Mouse (Mus musculus) testis, postnatal 14 days (tissue): Measurements from ENCODE around the gene Frmd4b.
A peak's percentile ranks its signal among the peaks of the same experiment; 100 is the strongest.

Source experiments
- DNase-seq: peaks from one replicate; pipeline ENCODE4 v3.0.0; 2021; ENCODE audit warnings: low spot score

Gene Frmd4b

DNA sequence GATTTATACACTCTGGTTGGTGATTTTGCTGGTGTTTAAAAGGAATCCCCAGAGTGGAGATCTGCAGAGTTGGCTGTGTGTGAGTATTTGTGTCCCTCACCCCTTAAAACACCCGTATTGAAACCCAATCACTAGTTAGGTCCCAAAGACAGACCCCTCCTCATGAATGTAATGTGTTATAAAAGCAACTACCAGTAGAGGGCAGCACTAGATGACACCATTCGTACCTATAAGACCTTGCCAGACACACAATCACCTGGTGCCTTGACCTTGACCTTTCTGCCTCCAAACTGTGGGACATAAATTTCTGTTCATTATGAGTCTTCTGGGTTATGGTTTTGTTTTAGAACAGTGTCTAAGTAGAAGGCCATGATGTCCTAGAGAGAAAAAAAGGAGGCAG is 96.8 kb downstream of the Frmd4b start:
- no peak for DNase-seq

DNA sequence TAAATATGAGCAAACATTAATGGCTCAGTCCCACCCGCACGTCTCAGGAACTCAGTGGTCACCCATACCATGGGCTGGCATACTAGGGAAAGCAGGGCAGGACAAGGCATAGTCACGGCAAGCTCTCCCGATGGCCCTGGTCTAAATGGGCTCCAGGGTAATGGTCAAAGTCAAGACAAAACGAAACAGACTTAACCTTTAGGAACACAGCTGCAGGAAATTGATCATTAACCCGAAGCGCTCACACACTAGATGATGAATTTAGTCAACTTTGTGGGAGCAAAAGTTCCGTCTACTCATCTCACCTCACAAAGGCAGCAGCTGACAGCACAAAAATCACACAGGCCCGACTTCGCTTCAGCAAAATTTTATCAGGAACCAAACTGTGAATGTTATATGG is 97.8 kb downstream of the Frmd4b start:
- no peak for DNase-seq

GRCm38 (mm10) chr6:97518467-97518866 is 98.9 kb downstream of the Frmd4b start:
- no peak for DNase-seq

GRCm38 (mm10) chr6:97517616-97518235 is 99.6 kb downstream of the Frmd4b start:
- no peak for DNase-seq

GRCm38 (mm10) chr6:97516941-97517340 is 100.4 kb downstream of the Frmd4b start:
- DNase-seq, result no peak

- DNase-seq, result no peak
Observed at GRCm38 (mm10) chr6:97510771-97511170, 106.6 kb downstream of the Frmd4b start.

DNA sequence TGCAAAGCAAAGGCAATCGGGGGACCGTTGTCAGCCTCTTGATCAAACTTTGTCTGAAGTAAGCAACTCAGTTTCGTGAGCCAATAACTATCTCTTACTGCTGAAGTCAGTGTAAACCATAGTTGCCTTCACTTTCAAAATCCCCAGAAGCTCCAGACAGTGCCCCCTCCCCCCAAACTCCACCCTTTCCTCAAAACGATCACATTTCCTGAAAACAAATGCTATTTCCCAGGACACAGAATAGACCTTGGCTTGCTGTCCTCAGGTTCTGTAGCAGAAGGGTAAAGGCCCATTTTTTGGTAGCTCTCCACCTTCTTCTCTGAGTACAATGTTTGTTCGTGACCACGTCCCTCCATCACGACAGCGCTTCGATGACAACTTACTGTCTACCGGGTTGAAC is 107.9 kb downstream of the Frmd4b start:
- no peak for DNase-seq

DNA sequence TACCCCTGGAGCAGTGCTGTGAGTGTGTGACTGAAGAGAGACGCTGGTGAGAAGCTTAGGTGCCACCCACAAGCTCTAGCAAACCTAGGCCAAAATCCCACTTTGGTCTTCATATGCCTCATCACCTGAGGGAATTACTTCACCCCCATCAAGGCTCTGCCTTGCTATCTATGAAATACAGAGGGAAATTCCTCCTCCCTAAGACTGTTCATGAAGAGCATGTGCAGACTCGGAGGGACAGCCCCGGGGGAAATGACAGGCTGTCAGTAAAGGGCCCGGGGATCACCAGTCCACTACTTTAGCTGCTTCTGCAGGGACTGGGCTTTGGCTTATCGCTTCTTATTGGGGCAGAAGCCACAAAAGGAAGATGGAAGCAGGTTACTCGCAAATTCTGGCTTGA is 108.9 kb downstream of the Frmd4b start:
- no peak for DNase-seq

- no peak for DNase-seq
Observed at GRCm38 (mm10) chr6:97507893-97508292, 109.4 kb downstream of the Frmd4b start.

DNA sequence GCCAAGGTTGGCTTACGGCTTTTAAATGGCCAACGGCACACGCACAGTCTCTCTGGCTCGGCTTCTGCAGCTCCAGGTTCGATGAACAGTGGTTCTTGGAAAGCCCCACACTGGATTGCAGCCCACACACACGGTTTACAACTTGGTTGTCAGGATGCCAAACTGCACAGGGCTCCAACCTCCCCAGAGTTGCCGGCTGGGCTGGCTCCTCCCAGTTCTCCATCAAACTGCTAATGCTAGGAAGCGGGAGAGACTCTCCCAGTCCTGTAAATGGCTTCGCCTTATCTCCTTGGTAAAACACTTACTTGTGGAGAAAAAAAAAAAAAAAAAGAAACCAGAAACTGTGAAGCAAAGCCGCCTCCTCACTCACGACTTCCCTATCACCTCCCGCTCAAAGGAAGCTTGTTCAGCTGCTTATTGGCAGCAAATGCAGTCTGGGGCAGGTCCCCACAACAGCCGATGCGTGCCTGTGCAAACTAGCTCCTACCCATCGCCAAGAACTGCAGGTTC is 111.1 kb downstream of the Frmd4b start:
- peak; percentile 56 for DNase-seq

- DNase-seq, result no peak
Observed at GRCm38 (mm10) chr6:97504673-97505072, 112.7 kb downstream of the Frmd4b start.

- no peak for DNase-seq
Observed at GRCm38 (mm10) chr6:97501000-97501399, 116.3 kb downstream of the Frmd4b start.

GRCm38 (mm10) chr6:97500246-97500645 is 117.1 kb downstream of the Frmd4b start:
- DNase-seq, result no peak

DNA sequence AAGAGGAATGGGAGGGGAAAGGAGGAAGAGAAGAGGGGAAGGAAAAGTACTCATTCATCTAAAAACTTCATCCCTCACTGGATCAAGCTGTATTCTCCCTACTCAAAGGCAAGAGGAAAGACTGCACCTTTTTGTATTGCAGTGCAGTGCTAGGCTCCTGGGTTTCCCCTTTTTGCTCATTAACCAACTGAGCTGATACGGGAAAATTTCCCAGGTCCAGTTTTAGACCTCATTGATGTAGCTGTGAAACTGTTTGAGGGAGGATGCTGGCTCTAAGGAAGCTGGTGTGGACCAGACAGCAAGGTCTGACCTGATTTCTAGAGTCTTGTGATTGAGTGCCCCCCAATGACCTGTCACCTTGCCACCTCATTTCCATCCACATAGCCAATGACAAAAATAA is 121.3 kb downstream of the Frmd4b start:
- DNase-seq, result no peak

- DNase-seq, result no peak
Observed at GRCm38 (mm10) chr6:97491065-97491464, 126.3 kb downstream of the Frmd4b start.

DNA sequence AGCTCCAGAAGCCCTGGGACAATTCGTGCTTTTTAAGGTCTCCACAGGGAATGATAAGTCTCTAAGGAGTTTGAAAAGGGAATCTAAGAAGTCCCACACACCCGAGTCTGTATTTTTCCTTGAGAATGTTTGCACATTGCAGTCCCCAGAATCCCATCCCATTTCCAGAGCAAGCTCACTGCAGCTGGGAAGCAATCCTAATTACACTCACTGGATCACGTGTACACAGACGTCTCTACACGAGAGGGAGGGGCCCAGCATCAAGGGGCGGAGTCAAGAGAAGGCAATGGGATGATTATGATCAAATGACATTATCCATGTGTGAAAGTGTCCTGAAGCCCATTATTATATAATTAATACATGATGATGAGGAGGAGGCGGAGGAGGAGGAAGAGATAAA is 128.5 kb downstream of the Frmd4b start:
- DNase-seq, result peak; percentile 43

DNA sequence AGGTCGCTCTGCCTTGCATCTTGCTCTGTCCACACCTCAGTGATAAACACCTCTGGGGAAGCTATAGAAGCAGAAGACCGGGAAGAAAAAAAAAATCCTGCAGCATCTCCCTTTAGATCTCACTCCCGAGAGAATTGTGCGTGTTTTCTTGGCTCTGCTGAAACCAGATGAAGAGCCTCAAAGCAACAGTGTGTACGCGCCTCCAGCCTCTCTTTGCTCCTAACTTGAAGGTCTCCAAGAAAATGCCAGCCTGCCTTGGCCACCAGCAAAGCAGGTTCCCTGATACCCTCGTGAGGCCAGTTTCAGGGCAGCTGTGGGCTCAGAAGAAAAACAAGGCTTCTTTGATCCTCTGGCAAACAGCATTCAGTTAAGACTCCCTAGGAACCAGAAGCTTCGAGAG is 129.1 kb downstream of the Frmd4b start:
- no peak for DNase-seq

DNA sequence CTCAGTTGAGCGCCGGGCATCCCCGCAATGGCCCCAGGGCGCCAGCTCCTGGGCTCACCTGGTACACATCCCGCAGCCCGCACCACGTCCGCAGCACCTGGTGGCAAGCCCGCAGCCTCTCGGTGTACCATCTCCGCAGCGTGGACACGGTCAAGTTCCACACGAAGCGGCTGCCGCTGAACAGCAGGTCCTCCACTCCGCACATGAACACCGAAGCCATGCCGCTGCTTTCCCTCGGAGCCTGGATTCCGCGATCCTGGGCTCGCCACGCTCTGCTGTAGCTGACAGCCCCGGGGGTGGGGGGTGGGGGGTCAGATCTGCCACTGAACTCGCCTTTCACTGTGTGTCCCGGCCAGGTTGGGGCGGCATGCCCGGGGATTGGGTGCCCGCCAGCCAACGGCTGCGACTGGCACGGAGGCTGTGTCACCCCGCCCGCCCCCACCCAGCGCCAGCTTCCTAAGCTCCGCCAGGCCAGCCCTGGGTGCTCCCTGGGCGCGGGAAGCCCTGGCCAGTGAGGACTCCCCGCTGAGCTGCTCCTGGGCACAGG is 129.7 kb downstream of the Frmd4b start:
- peak; percentile 72 for DNase-seq

- no peak for DNase-seq
Observed at GRCm38 (mm10) chr6:97486813-97487361, 130.5 kb downstream of the Frmd4b start.

DNA sequence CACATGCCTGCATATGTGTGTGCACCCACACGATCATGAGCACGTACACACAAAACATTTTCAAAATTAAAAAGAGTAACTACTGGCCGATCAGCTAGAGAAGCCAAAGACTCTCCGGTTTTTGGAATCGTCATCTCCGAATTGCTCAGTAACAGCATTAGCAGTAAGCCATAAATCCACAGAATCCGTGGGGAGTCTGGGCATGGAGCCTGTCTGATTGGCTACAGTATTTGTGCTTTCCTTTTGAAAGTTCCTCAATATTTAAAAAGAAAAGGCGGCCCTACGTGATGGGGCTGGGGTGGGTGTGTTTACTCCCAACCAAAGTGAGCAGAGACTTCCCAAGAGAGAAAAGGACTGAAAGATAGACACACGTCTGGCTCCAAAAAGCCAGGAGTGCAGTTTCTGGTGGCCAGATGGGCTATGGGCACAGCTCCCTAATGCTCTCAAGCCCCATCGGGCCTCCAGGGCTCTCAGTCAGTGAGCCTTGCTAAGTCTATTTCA is 131.4 kb downstream of the Frmd4b start:
- DNase-seq, result no peak

GRCm38 (mm10) chr6:97481912-97482311 is 135.4 kb downstream of the Frmd4b start:
- no peak for DNase-seq

- no peak for DNase-seq
Observed at GRCm38 (mm10) chr6:97478981-97479860, 138.1 kb downstream of the Frmd4b start.

DNA sequence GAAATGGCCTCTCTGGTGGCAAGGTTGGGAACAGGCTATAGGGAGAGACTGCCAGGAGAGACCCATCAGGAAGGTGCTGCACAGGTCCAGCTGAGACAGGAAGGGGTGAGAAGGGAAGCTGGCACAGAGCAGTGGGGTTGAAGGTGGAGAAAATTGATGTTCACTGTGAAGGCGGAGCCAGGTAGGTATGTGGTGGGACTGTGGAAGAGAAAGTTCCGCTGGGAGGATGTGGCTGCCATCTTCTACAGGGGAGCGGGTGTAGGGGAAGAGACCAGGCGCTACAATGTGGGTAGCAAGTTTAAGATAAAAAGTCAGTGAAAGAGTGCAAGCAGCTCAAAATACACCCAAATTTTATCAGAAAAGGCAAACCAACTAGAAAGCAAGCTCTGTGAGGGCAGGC is 143.7 kb downstream of the Frmd4b start:
- DNase-seq, result no peak
